Mouse (Mus musculus) MEL (cell line): ENCODE data around the gene S100pbp.

ENCODE experiments used
- BHLHE40 ChIP-seq: IDR thresholded peaks from 2 replicates; pipeline ENCODE4 v1.6.1; 2012; ENCODE audit warnings: low read depth, mild to moderate bottlenecking, inconsistent platforms, low read length, improper control_type of control experiment, borderline replicate concordance
- CTCF ChIP-seq, 3 experiments: IDR thresholded peaks in 2 of 3; conservative IDR thresholded peaks in 1 of 3; 2 replicates each; pipeline ENCODE4 v1.5.1; 2011 to 2012; ENCODE audit warnings: low read length in 3 of 3, low read depth in 2 of 3, mild to moderate bottlenecking in 2 of 3, improper control_type of control experiment in 1 of 3, inconsistent platforms in 1 of 3, mixed read lengths in 1 of 3, moderate library complexity in 1 of 3; ENCODE audit not compliant: control insufficient read depth in 1 of 3, insufficient read depth in 1 of 3, poor library complexity in 1 of 3, severe bottlenecking in 1 of 3
- HCFC1 ChIP-seq: IDR thresholded peaks from 2 replicates; pipeline ENCODE4 v1.6.1; 2012; ENCODE audit warnings: low read depth, mild to moderate bottlenecking, inconsistent platforms, low read length, improper control_type of control experiment, moderate library complexity
- MAFK ChIP-seq: IDR thresholded peaks from 2 replicates; pipeline ENCODE4 v1.6.1; 2011; ENCODE audit warnings: low read depth, mild to moderate bottlenecking, low read length, improper control_type of control experiment, borderline replicate concordance
- MXI1 ChIP-seq: IDR thresholded peaks from 2 replicates; pipeline ENCODE4 v1.6.1; 2011; ENCODE audit warnings: mild to moderate bottlenecking, low read depth, low read length, improper control_type of control experiment
- UBTF ChIP-seq: IDR thresholded peaks from 2 replicates; pipeline ENCODE4 v1.6.1; 2012; ENCODE audit warnings: low read depth, mild to moderate bottlenecking, inconsistent platforms, low read length, improper control_type of control experiment, moderate library complexity, borderline replicate concordance; ENCODE audit not compliant: insufficient read depth

- no peak for TF ChIP-seq MXI1
- TF ChIP-seq CTCF (IDR thresholded peaks at IDR 0.05 in 2 of 3, conservative IDR thresholded peaks at IDR 0.05 in 1 of 3; ENCODE audit: control insufficient read depth in 1 of 3, insufficient read depth in 1 of 3, low read depth in 2 of 3, low read length in 3 of 3, poor library complexity in 1 of 3, severe bottlenecking in 1 of 3) = no peak
- no peak for TF ChIP-seq BHLHE40
- no peak for TF ChIP-seq MAFK
- TF ChIP-seq UBTF = no peak
- no peak for TF ChIP-seq HCFC1
Observed at GRCm38 (mm10) chr4:129122107-129122506, 67.4 kb downstream of the S100pbp start.
